Mouse (Mus musculus) embryonic facial prominence, embryonic 11.5 days (tissue): ENCODE measurements around the gene Lctl. TPM values are rescaled to one million over a fixed set of nuclear protein-coding genes. Genes with fewer than 3 reads are reported as not detected.
"Not testable (repeated sequence)": the region's sequence is repeated elsewhere in the genome, so short reads cannot be mapped to it uniquely, and the experiment has no call there.

Experiments used
- ATAC-seq: fragments of 200-750 bp; cut with Nextera tagmentation; replicated peaks from 2 replicates; pipeline ENCODE4 v1.8.0; 2017; ENCODE audit warnings: low read depth; ENCODE audit not compliant: insufficient number of reproducible peaks, low FRiP score, low TSS enrichment
- DNase-seq: peaks from one replicate; pipeline ENCODE4 v3.0.0-alpha.2; 2015; ENCODE audit warnings: low spot score
- H3K27ac ChIP-seq: fragments of 300-500 bp; sonication (generic); replicated peaks from 2 replicates; pipeline ENCODE4 v1.5.1; 2014; ENCODE audit warnings: mild to moderate bottlenecking, low read depth, low read length, control low read depth
- H3K27me3 ChIP-seq: fragments of 300-500 bp; sonication (generic); 2 replicates; pipeline ENCODE4 v1.6.1; 2014; ENCODE audit warnings: mild to moderate bottlenecking, low read length, moderate library complexity, mixed read lengths; ENCODE audit not compliant: control insufficient read depth, insufficient read depth
- H3K36me3 ChIP-seq: fragments of 300-500 bp; sonication (generic); replicated peaks from 2 replicates; pipeline ENCODE4 v1.6.1; 2014; ENCODE audit warnings: low read depth, mild to moderate bottlenecking, low read length, moderate library complexity, mixed read lengths; ENCODE audit not compliant: control insufficient read depth, insufficient read depth
- H3K4me1 ChIP-seq: fragments of 300-500 bp; sonication (generic); 2 replicates; pipeline ENCODE4 v1.6.1; 2014; ENCODE audit warnings: low read length, mixed read lengths; ENCODE audit not compliant: control insufficient read depth, insufficient read depth
- H3K4me2 ChIP-seq: fragments of 300-500 bp; sonication (generic); 2 replicates; pipeline ENCODE4 v1.6.1; 2014; ENCODE audit warnings: low read depth, mild to moderate bottlenecking, control low read depth, low read length, moderate library complexity
- H3K4me3 ChIP-seq: fragments of 300-500 bp; sonication (generic); 2 replicates; pipeline ENCODE4 v1.5.1; 2014; ENCODE audit warnings: low read depth, low read length, control low read depth
- H3K9ac ChIP-seq: fragments of 300-500 bp; sonication (generic); replicated peaks from 2 replicates; pipeline ENCODE4 v1.6.1; 2014; ENCODE audit warnings: mild to moderate bottlenecking, control low read depth, low read length
- H3K9me3 ChIP-seq: fragments of 300-500 bp; sonication (generic); replicated peaks from 2 replicates; pipeline ENCODE4 v1.6.1; 2016; ENCODE audit warnings: mild to moderate bottlenecking, low read length, inconsistent platforms, mixed read lengths; ENCODE audit not compliant: control insufficient read depth
- WGBS: fragments of 180-500 bp; shearing (Covaris S2); extraction: QIAGEN DNeasy Blood & Tissue Kit; methylation state at CpG from one replicate; pipeline ENCODE4 v1.1.7; 2014; 5-methylcytosine and 5-hydroxymethylcytosine counted together
- polyA plus RNA-seq: library from polyadenylated mRNA; unstranded; fragments of >200 nt; fragmentation: Nextera tagmentation; extraction: Ambion mirVana; gene quantifications from 2 replicates; pipeline ENCODE4 v1.2.1, GENCODE M21; 2014

Gene Lctl
- polyA plus RNA-seq, 1 experiment from 2014 or later = not detected

DNA sequence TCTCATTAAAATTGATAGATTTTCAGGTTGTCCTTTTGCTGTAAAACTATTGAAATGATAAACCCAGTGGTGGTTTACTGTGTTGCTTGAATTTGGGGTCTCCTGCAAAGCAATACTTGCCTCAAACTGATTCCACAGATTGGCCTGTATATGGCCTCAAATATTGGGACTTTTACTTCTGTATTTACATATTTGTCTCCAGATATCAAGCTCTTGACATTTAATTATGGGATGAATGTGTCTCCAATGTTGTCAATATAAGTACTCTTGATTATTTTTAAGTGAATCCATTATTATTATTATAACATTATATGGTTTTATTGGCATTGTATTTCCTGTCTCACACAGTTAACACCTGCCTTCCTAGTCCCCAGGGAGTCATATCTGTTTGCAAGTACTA is 57.4 kb downstream of the Lctl start:
- Histone ChIP-seq H3K9me3 (no peaks in the 10 kb centered on the region), H3K27me3 (no peaks in the 10 kb centered on the region), H3K4me3 (peak overlapping the region; percentile 71), H3K4me2 (peak overlapping the region; percentile 71), H3K36me3 (peaks cover 11% of the 10 kb centered on the region), H3K27ac (no peak overlapping the region), H3K4me1 (no peaks in the 10 kb centered on the region), H3K9ac (peak overlapping the region; percentile 63)
- DNase-seq (no peak), ATAC-seq (no peak)

DNA sequence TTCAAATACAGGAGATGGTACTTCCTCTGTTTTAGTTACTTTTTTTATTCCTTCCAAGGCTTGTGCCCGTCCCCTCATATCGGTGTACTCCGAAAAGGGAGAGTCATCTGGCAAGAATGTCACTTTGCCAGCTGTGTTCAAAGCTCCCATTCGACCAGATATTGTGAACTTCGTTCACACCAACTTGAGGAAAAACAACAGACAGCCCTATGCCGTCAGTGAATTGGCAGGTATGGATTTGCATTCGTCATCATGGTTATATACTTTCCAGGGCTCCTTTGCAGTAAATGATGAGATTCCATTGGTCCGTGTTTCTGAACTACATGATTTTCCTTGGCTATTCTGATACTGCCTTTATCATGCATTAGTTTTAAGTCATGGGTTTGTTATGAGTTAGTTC is 57.8 kb downstream of the Lctl start:
- no peak for DNase-seq
- Histone ChIP-seq H3K4me3 (peak overlapping the region; percentile 71), H3K4me2 (no peak overlapping the region; the same call in 1 of the 2 replicates), H3K4me1 (no peaks in the 10 kb centered on the region), H3K9ac (0 out of 2 replicates have a peak overlapping the region, but pooled peaks have one; percentile 25), H3K27ac (no peak overlapping the region), H3K27me3 (no peaks in the 10 kb centered on the region), H3K9me3 (no peaks in the 10 kb centered on the region), H3K36me3 (peaks cover 11% of the 10 kb centered on the region)
- 79% methylated on average over 8 of the region's 8 CpGs for WGBS
- ATAC-seq = no peak

- DNase-seq (no peak), ATAC-seq (no peak)
- H3K27ac ChIP-seq = no peak overlapping the region
- WGBS = 88% methylated on average over 11 of the region's 11 CpGs
- no peak overlapping the region for H3K4me2 ChIP-seq
- H3K36me3 ChIP-seq = peaks cover 11% of the 10 kb centered on the region
- no peaks in the 10 kb centered on the region for H3K27me3 ChIP-seq
- H3K9me3 ChIP-seq = no peaks in the 10 kb centered on the region
- no peak overlapping the region for H3K9ac ChIP-seq
- no peak overlapping the region for H3K4me3 ChIP-seq
- no peaks in the 10 kb centered on the region for H3K4me1 ChIP-seq
These were observed 58.4 kb downstream of the Lctl start for GRCm38 (mm10) chr9:64175378-64175777.

DNA sequence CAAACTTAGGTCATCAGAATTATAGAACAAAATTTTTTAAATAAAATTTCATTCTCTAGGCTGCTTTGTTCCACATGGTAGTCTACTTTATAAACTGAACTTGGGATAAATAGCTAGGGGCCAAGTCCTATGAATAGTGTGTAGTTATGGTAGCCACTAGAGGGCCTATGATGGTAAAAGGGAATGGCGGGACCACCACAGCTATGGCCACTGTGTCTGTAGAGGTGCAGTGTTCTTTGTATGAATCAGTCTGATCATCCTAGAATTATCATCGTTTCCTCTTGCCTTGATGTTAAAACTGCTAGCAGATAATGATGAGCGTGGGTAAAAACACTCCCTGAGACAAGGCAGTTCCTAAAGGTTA is 61.6 kb downstream of the Lctl start:
- peaks cover 11% of the 10 kb centered on the region for H3K36me3 ChIP-seq
- H3K27ac ChIP-seq = no peak overlapping the region
- DNase-seq (peak; percentile 68), ATAC-seq (peak; percentile 74; the same call in 1 of the 2 replicates)
- no peaks in the 10 kb centered on the region for H3K27me3 ChIP-seq
- 42% methylated on average over 3 of the region's 3 CpGs for WGBS
- no peaks in the 10 kb centered on the region for H3K9me3 ChIP-seq
- no peaks in the 10 kb centered on the region for H3K4me1 ChIP-seq
- no peak overlapping the region for H3K9ac ChIP-seq
- H3K4me2 ChIP-seq = no peak overlapping the region
- no peak overlapping the region for H3K4me3 ChIP-seq

DNA sequence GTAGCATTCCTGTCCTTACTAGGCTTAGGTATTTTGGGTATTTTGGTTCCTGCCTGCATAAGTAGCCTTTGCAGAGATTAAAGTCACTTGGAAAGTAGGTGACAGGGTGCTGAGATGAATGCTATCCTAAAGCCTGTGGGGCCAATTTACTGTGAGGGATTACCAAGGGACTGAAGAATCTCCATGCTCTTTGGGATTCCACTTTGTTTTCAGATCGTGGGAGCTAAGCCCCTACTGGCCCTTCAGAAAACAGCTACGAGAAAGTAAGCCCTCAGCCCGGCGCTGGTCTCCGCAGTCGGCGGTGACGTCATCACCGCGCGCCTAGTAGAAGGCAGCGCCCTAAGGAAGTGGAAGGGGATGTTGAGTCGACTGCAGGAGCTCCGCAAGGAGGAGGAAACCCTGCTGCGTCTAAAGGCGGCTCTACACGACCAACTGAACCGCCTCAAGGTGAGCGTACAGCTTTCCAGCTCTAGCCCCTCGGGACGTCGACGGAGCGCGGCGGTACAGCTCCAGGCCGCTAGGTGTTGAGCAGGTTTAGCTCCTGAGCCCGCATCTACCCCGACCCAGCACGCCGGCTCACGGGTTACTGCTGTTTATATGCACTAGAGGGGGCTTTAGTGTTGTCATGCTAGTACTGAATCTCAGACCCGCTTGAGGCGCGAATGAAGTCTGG is 62.2 kb downstream of the Lctl start, which contains the start of gene Snapc5:
Gene Snapc5, plus strand, starts transcription at position 301 of the 673 bp plus-strand sequence.
- WGBS = under 1% methylated on average over 35 of the region's 35 CpGs
- Histone ChIP-seq H3K9me3 (no peaks in the 10 kb centered on the region), H3K4me1 (no peaks in the 10 kb centered on the region), H3K36me3 (peaks cover 11% of the 10 kb centered on the region), H3K9ac (peak within 1 kb of the TSS; percentile 72), H3K4me2 (peak within 1 kb of the TSS; percentile 50), H3K27me3 (no peaks in the 10 kb centered on the region), H3K4me3 (peak within 1 kb of the TSS; percentile 69), H3K27ac (peak within 1 kb of the TSS; percentile 62)
- ATAC-seq = peak; percentile 91
- DNase-seq = peak; percentile 95

GRCm38 (mm10) chr9:64183295-64183694 is 66.3 kb downstream of the Lctl start:
- 95% methylated on average over 5 of the region's 5 CpGs for WGBS
- H3K9ac ChIP-seq, H3K27me3 ChIP-seq, DNase-seq, H3K4me3 ChIP-seq, H3K4me2 ChIP-seq, H3K9me3 ChIP-seq, H3K4me1 ChIP-seq, ATAC-seq, H3K27ac ChIP-seq, H3K36me3 ChIP-seq: not testable (repeated sequence)

- Histone ChIP-seq H3K27ac (no peak overlapping the region), H3K4me2 (no peak overlapping the region), H3K27me3 (no peaks in the 10 kb centered on the region), H3K36me3 (no peaks in the 10 kb centered on the region; the same call in 1 of the 2 replicates), H3K9me3 (no peaks in the 10 kb centered on the region), H3K4me3 (no peak overlapping the region), H3K9ac (no peak overlapping the region), H3K4me1 (no peaks in the 10 kb centered on the region)
- ATAC-seq (no peak), DNase-seq (no peak)
- WGBS = 93% methylated on average over 5 of the region's 5 CpGs
These were observed 67.4 kb downstream of the Lctl start for GRCm38 (mm10) chr9:64184166-64184840.
